Mouse (Mus musculus): ENCODE results near the gene Frmd4b.

DNA sequence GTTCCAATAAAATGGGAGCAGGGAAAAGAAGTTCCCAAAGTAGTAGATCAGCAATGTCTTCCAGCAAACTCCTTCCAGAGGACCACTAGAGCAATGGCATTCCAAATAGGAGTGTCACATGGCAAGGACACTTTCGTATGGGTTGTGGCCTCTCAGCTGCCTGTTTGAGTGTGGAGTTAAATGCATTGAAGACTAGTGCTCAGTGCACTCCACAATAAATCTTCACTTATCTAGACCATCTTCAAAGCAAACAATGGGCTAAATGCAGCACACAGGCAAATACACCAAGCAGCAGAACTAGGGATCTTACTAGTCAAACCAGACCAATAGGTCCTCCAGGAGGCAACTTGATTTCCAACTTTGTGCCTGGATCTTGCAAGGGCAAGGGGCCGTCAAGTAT is 49.1 kb upstream of the Frmd4b start:
- TF ChIP-seq CTCF (IDR thresholded peaks at IDR 0.05; ENCODE audit: borderline replicate concordance, insufficient read depth, low read depth, low read length) (no peak), POLR2A (IDR thresholded peaks at IDR 0.05; ENCODE audit: borderline replicate concordance, insufficient read depth, low read length) (no peak)

Data from cerebellum, adult 2 months (tissue).